Mouse (Mus musculus) E14TG2a.4 (cell line): ENCODE results near the gene Ccdc69.

Experiments used
- CTCF ChIP-seq: conservative IDR thresholded peaks from 2 replicates; pipeline ENCODE4 v1.5.1; 2014; ENCODE audit warnings: low read length
- NANOG ChIP-seq: IDR thresholded peaks from 2 replicates; pipeline ENCODE4 v1.6.1; 2014; ENCODE audit warnings: borderline replicate concordance, low read length, mixed read lengths
- POU5F1 ChIP-seq: IDR thresholded peaks from 2 replicates; pipeline ENCODE4 v1.6.1; 2014; ENCODE audit warnings: low read length, borderline replicate concordance

GRCm38 (mm10) chr11:55016758-55017157 is 61.2 kb downstream of the Ccdc69 start:
- TF ChIP-seq CTCF (no peak), NANOG (no peak), POU5F1 (no peak)
